Mouse (Mus musculus) left cerebral cortex, adult 9 months (tissue): ENCODE measurements around the gene Inmt.
"Not testable (repeated sequence)": the region's sequence is repeated elsewhere in the genome, so short reads cannot be mapped to it uniquely, and the experiment has no call there.

ENCODE experiments used
- DNase-seq, 2 experiments: peaks; one replicate each; pipeline ENCODE4 v3.0.0; 2022; ENCODE audit warnings: low spot score in 2 of 2

Gene Inmt

DNA sequence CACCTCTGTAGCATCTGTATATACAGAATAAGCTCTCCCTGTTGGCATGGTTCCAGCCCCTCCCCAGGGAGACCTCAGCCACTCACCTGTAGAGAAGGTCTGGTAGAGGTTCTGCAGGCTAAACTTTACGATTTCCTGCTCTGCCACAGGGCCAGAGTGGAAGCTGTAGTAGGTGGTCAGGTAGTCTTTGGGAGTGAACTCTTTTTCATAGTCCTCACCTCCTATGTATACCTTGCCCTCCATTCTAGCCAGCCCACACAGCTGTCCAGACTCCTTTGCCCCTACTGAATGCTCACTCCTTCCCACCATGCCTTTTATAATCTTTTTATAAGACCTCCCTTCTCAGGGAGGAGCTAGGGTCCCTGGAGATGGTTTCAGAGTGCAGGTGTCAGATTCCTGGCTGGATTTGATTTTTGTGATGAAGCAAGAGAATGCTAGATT, at the start of gene Inmt:
TSS of gene Inmt (minus strand) at position 303 of the 441 bp plus-strand sequence.
- no peak for DNase-seq

DNA sequence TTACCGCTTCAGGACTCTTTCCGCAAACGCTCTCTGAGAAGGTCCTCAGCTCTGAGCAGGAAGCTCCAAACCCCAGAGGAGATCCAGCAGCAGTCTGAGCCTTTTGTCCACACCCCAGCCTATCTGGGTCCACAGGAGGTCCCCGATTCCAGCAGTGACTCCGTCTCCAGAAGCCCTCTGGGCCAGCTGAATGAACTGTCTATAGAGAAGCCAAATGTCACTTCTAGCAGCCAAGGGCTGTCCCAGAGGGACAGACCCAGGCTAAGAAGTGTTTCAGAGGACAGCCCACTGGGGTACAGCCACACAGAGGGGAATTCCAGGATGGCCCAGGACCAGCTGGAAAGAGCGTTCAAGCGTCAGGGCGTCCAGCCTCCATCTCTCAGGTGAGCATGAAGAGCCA, 49.1 kb upstream of the Inmt start:
- no peak for DNase-seq

DNA sequence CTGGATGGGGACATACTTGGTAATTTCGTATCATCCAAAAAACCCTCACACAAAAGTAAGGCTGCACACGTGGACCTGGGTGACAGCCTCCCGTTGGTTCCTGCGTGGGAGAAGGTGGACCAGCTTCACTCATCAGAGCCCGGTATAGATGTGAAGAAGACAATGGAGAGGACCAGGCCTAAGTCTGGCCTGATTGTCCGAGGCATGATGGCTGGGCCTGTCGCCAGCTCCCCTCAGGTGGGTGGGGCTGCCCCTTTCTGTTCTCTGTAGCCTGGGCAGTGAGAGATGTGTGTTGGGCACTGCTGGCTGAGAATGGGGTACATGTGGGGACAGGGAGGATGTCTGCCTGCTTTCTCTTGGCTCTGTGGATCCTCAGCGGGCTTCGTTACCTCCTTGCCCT, 43.4 kb upstream of the Inmt start:
- DNase-seq: no peak

DNA sequence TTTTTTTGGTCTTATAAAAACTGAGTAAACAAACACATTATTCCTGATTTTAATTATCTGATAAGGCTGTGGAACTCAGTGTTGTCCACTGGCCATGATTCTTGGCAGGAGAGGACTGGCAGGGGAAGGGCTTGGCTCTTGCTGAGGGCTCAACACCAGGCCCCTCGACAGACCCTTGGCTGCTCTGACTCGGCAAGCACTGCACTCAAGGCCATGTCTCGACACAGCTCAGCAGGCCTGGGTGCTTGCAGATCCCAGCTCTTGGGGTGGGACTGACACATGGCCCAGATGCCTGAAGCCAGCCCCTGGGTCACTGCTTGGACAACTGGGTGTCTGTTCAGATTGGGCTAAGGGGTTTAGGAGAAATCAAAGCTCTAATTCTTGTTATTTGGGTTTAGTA, 39.7 kb upstream of the Inmt start:
- DNase-seq: no peak

DNA sequence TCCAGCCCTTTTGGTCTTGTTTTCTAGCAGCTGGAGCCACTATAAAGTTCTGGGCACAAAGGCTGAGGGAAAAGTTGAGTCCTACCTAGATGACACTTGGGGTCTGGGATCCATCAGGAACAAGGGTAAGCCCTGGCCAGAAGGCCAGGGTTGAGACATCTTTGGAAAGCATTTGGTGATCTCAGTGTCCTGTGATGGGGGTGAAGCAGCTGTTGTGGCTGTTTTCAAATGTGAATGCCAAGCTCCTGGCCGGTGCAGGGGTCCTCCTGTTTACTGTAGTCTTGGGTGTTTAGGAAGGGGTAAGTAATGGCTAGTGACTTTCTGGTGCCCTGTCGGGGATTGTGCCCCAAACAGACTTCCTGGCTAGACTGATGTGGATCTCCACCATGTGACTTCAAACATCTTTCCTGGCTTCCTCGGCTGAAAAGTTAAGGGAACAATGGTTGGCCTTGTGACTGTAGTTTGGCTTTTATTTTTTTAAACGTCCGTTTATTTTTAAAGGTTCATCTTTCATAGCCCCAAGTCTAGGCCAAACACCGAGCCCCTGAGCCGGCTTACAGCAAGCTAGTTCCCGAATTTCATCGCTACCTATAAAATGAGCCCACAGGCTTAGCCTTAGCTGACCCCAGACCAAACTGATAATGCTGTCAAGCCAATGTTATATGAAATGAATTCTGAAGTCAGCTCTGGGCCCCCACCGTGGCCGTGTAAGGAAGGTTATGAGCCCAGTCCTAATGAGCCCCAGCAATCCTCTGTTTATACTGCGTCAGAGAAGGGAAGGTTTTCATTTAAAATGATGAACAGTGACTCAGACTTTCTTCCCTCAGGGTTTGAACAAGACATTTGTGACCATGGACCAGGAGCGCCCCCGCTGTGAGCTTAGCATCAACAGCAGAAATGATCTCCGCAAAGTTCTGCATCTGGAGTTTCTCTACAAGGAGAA, 35.9 kb upstream of the Inmt start:
- DNase-seq: no peak

DNA sequence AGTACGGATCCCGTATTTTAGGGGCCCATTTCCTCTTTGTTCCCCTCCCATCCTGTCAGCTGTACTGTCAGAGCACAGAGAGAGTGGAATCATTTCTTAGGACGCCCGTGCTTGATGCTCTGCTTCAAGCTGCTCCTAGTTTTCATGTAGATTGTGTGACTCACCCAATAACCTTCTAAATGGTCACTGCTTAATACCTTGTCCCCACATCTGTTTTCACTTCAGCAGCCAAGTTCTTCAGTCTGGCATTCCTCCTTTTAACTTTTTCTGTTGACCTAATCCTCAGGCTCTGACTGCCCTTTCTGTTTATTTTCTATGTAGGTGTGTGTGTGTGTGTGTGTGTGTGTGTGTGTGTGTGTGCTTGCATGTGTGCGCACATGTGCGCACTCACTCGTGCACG, 32.9 kb upstream of the Inmt start:
- DNase-seq: no peak

DNA sequence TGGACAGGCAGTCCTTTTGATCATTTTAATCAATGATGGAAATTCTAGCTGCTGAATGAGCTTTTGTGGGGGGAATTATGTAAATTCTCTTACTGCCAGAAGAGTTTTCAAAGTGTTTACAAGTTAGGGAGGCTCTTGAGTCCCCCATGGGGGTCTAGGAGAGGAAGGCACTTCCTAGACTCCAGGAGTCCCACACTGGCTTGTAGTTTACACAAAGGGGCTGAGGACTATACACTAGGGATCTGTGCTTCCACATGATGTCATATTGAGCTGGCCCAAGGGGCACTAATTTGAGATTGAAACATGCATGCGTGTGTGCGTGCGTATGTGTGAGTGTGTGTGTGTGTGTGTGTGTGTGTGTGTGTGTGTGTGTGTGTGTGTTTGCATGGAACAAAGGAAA, 29.1 kb upstream of the Inmt start:
- no peak for DNase-seq

DNA sequence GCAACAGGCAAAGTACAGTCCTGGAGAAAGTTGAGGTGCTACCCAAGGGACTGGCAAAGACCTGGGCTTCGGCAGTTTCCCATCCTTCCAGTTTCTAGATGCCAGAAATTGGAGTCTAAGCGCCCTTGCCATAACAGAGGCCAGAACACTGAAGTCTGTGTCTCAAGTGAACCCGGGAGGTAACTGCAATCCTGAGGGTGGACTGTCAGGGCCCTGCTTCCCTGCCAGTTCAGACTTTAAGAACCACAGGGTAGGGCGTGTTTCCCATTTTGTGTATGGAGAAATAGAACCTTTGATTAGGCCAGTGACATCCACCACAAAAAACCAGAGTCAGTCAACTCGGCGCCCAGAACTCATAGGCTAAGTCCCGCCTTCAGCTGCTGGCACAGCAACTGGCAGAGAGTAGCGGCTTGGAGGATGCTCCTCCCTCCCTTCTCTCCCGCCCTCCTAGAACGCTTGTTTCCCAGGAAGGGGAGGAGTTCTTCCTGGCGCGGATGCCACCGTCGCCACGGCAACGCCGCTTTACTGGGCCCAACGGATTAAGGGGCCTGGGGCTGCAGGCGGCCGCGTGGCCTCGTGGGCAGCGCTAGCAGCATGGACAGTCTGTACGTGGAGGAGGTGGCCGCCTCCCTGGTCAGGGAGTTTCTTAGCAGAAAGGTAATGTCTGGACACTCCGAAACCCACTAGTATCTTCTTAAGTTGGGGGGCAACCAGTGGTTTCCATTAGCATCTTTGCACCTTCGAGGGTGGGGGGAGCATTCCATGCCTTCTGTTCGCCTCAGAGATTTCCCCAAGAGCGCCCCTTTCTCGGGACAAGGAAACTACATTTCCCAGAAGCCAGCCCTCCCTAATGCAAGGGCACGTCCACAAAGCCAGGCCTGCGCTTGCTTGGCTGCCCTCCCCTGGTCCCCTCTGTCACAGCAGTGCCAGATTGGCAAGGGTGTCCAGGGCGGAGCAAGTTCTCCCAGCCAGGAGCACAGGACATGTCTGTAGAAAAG, 28.4 kb upstream of the Inmt start, which contains the start of gene Mindy4:
TSS of gene Mindy4 (plus strand) at position 471 of the 998 bp plus-strand sequence.
- peak; percentile 75 to 89 for DNase-seq

DNA sequence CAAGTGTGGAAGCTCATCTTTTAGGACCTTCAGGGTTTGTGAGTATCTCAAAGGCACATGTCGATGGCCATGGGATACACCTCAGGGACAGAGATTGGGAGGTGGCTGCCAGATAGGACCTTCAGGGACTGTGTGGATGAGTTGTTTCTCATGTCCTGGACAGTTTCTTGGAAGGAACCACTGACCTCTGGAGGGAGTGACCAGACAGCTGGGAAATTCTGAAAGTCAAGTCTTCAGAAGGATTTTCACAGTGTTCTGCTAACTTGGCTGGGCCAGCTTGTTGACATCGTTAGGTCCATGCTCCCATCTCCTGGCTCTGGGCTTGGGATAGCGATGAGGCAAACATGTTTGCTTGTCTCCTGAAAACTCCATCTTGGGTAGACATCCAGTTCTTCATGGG, 24.2 kb upstream of the Inmt start:
- no peak for DNase-seq

DNA sequence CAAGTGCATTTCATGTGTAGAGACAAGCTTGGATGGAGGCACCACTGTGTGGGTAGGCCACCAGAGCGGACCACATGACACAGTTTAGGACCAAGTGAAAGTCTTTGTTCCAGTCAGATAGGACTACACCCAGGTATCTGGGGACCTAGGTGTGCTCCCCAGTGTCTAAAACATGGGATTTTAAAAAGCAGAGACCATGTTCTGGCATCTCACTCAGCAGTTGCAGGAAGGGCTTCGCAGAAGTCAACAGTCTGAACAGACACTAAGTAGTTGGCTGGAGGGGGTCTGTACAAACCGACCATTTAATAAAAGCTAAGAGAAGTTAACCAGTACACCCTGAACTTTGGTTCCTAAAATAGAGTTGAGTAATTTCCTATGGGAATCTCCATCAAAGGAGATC, 18.3 kb upstream of the Inmt start:
- DNase-seq: no peak

DNA sequence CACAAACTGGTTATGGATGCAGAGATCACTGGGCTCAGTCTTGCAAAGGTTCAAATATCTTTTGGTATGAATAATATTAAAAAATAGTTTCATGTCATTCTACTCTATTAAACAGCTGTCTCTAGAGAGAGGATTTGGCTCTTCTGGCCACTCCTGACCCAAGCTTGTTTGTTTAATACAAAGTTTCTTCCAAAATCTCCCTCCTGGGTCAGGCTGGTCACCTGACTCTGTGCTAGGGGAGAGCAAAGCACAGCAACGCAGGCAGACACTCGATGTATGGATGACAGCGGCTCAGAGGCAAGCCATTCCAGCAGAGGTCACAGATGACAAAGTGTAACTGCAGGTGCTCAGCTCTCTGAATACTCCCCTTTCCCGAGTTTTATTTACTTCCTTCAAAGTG, 16.7 kb upstream of the Inmt start:
- DNase-seq: no peak

DNA sequence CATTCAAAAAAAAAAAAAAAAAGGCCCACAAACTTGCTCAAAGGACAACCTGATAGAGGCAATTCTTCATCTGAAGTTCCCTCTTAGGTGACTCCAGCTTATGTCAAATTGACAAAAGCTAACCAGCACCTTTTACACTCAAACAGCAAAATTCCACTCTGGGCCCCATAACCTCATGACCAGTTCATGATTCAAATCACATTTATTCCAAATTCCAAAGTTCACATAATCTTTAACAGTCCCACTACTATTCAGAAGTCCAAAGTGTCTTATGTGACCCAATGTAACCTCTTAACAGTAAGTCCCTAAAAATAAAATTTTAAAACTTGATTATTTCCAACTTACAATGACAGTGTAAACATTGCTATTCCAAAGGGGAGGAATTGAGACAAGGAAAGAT, 14.6 kb upstream of the Inmt start:
- no peak for DNase-seq

DNA sequence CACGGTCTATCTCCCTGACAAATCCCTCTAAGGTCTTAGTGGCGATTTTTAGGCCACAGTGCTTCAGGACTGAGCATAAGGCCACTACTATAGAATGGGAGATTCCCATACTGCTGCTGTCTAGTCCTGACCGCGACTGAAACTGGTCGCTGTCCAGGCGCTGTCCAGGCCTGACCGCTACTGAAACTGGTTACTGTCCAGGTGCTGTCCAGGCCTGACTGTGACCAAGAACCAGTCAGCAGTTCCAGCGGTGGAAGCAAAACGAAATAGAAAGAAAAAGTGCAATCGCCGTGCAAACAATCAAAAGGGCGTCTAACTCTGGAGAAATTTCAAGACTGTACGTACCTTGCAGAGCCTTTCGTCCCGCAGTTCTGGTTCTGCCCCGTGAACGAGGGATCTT, 13.0 kb upstream of the Inmt start:
- not testable (repeated sequence) for DNase-seq

DNA sequence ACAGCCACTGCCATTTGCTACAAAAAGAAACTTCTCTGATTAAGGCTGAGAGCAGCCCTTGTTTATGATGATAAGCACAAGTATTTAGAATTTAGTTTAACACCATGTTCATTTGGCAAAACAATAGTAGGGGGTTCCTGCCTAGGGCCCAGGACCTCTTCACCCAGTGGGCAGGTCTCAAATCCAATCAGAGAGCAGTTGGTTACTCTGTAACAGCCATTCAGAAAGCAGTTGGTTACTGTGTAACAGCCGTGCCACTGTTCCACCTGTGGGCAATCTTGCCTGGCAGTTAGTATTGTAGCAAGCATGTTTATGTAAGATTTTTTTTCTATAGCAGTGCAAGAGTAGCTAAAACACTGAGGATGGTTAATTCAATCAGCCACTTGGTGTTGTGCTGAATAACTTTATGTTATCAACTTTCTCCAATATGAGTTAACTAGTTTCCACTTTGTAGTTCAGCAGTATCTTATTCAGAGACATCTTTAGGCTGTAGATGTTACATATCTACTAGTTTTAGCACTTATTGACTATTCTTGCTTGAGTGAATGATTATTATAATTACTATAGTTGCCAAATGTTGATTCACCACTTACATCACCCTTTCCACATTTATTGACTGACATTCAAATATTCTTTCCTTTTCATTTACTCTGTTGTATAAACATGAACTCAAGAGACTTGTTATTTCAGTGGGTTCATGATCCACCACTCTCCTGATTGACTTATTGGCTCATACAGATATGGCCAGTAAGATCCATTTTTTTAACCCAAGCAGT, 8.0 kb upstream of the Inmt start:
- no peak for DNase-seq

DNA sequence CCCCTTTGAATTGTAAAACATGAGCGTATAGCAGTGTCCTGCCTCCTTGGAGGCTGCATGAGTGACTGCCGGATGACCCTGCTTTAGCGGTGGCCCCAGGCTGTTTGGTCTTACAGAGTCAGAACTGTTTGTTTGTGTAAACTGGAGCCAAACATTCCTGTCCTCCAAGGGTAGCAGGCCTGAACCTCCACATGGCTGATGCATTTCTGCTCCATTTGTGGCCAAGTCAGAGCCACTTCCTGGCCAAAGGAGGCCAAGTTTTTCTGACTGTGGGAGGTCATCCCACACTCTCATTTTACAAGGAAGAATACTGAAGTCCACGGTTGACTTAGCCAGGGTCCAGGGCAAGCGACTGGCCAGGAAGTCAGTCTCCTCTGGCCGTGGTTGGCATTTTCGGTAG, 4.7 kb upstream of the Inmt start:
- DNase-seq: no peak

DNA sequence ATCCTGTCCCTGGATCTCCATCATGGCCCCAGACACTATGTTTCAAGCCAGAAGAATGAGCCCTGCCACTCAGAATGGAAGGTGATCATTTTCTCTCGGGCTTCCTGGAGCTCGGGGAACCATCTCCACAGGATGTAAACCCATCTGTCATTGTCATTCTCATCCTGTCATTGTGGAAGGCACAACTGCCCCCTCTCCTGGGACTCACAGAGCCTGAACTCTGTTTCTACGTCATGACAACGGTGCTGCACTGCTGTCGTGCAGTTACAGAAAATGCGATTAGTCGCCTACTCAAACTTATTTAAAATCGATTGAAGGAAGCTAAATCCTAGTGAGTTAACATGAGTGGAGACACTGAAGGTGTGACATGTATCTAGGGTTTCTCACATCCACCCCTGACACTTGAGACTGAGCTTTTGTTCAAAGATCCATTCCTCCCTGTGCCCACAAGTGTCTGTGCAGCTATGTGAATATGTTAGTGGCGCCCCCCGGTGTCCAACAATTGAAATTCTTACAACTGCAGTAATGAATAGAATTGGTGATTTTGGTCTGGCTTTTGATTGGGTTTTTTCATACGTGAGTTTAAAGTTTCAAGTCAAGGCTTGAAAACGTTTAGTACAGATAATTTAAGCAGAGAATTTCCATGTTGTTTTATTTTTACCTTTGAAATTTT, 2.4 kb upstream of the Inmt start:
- peak in 1 of 2 experiments; percentile 16 for DNase-seq

DNA sequence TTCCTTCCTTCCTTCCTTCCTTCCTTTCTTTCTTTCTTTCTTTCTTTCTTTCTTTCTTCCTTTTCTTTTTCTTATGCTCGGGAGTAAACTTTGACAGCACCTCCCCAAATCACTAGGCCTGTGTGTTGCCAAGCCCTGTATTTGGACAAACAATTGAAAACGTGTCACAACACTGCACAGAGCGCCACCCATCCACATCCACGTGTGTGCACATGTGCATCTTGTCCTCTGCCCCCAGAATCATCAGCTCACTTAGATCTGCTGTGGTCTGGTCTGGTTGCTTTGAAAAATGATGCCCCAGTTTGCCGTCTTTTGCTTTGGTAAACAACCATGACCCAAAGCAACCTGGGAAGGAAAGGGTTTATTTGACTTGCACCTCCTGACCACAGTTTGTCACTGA, 1.0 kb upstream of the Inmt start:
- DNase-seq: no peak

DNA sequence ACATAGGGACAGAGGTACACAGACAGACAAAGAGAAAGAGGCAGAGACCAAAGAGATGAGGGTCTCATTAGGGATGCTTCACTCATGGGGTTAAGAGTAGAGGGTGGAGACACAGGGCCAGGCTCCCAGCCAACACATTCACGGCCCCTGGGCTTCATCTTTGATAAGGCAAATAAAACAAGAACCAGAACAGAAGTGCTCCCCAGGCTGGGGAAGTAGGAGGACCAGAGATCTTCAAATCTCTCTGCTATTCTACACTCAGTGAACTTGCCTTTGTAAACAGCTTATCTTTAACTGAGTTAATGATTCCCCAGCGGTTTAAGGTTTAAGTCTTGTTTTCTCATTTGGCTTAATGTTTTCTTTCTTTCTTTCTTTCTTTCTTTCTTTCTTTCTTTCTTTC, 613 bp upstream of the Inmt start:
- no peak for DNase-seq

DNA sequence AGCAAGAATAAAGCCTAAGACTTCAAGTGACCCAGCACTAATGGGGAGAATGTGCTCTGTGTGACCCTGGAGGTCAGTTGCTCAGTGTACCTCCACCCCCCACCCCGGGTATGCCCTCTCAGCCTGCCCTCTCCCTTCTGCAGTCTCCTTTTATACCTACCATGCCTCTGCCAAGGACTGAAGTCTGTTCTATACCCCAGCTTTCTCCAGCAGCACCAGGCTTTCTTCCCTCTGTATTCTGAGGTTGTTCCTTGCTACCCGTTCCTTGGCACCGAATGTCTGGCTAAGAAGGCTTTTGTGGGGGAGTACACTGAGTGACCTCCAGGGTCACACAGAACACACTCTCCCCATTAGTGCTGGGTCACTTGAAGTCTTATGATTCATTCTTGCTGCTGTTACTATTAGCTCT, 898 bp downstream of the Inmt start:
- no peak for DNase-seq

DNA sequence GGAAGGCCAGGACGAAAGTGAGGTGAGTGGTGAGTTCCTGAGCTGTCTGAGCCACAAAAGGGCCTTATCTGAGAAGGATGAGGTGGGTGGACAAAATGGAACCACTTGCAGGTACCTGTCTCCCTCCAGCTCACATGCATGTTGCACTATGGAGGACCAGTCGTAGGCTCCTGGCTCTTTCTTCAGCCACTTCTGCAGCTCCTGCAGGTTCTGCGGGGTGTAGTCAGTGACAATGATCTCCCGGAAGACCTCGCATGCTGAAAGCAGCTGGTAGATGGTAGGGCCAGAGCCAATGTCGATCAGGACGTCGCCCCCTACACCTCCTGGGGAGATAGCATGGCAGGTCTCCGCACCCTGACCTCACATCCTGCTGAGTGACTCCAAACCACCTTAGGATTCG, 1.7 kb downstream of the Inmt start:
- DNase-seq: no peak

DNA sequence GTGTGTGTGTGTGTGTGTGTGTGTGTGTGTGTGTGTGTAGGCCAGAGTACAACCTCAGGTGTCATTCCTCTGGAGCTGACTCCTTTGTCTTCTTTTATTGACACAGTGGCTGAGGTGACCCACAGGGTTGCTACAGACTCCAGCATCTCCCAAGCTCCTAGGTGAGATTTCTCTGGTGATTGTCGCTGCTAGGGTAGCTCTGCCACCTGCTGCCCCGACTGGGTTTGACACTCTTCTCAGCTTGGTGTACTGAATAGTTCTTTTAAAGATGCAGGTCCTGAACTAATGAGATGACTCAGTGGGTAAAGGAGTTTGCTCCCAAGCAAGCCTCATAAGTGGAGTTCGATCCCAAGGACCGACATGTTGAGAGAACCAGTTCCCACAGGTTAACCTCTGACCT, 3.2 kb downstream of the Inmt start:
- no peak for DNase-seq
